Mouse (Mus musculus) left cerebral cortex, postnatal 14 days (tissue): ENCODE results near the gene Sqstm1. TPM values are rescaled to one million over a fixed set of nuclear protein-coding genes. Genes with fewer than 3 reads are reported as not detected.

ENCODE experiments used
- DNase-seq, 2 experiments: peaks; one replicate each; pipeline ENCODE4 v3.0.0; 2021 to 2022; ENCODE audit warnings: low spot score in 2 of 2, mixed read lengths in 1 of 2
- intact Hi-C: fragments of 180-260 bp; cut with DNase I; formaldehyde crosslinking; loops from one replicate; pipeline ENCODE4 v1.15.1; 2025
- microRNA-seq, 2 experiments: library from miRNA; unstranded; fragments of <30 nt; microRNA quantifications; one replicate each; pipeline ENCODE4 v1.2.0; 2022
- total RNA-seq, 2 experiments: library from RNA; stranded (reverse); gene quantifications; 2 replicates each; pipeline ENCODE4 v1.2.3; 2021

Sqstm1 gene
- total RNA-seq, 2 experiments from 2014 or later = 394 to 430 TPM

DNA sequence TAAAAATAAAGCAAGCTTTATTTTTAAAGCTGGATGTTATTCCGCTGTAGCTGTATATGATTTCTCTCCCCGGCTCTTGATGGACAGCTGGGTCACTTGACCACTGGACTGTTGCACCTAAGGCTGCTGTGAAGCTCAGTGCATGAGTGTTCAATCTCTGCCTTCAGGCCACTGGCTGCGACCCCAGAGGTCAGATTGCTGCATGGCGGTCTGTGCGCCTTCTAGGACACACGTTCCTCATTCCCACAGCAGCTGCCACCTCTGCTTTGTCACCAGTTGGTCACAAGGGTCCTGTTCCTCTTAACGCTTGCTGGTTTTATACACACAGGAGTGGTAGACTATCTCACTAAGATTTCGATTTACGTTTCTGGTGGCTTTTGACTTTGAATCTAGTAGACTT lies 56.5 kb downstream of the Sqstm1 start:
- DNase-seq = no peak
- intact Hi-C loops = no loop called here

DNA sequence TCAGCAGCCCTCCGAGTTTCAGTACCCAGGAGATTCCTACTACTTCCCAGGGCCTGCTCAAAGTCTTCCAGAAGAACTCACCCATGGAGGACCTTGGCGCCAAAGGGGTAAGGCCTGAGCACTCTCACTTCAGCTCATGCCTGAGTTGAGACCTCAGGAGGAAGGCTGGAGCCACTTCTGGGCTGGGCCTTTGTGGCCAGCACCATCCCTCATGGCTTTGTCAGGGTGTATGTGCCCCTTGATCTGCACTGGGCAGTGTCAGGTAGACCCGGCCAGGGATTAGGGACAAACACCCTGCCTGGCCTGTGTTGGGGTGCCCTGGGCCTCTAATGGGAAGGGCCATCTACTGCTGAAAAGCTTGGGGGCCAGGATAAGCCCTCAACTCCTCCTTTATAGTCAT lies 59.3 kb downstream of the Sqstm1 start:
- intact Hi-C loops = no loop called here
- DNase-seq = no peak

DNA sequence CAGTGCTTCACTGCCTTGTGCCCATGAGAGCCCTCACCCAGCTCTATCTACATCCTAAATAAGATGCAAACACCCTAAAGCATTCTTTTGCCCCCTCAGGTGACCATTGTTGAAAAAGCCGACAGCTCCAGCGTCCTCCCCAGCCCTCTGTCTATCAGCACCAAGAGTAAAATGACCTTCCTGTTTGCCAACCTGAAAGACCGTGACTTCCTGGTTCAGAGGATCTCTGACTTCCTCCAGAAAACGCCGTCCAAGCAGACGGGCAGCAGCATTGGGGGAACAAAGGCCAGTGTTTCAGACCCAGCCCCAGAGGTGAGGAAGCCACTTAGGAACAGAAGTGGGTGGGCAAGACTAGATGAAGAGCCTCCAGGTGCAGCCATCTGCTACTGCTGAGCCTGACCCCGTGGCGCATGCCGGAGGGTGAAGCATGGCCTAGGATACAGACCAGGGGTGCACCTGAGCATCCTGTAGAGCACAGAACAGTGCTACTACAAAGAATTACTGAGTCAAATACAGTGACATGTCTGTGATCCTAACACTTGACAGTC lies 61.0 kb downstream of the Sqstm1 start:
- intact Hi-C loops = no loop called here

More for the DNA sequence above, 61.0 kb downstream of the Sqstm1 start:
- no peak for DNase-seq

Small RNA genes within 50 kb of the gene (microRNA-seq; reads per million reads assigned to microRNA genes)
- gene Mir6919 = 0.67 to 1.8 reads per million in 2 experiments

Other genes with a start within 250 kb of the Sqstm1 start
- 100 to 1,000 TPM in 1 of 2 experiments, 10 to 100 TPM in 1; 95.7 to 106 TPM for gene Rnf130, start 185.5 kb downstream of the Sqstm1 start, total RNA-seq
- 100 to 1,000 TPM in 1 of 2 experiments, 10 to 100 TPM in 1; 90.3 to 103 TPM for gene Tbc1d9b, start 79.4 kb downstream of the Sqstm1 start, total RNA-seq
- 10 to 100 TPM; 15.1 to 18.1 TPM for gene Mrnip, start 36.4 kb downstream of the Sqstm1 start, total RNA-seq
- 100 to 1,000 TPM in 1 of 2 experiments, 10 to 100 TPM in 1; 97.3 to 100 TPM for gene Mgat4b, start 63 bp upstream of the Sqstm1 start, total RNA-seq
- gene Ltc4s, start 27.8 kb upstream of the Sqstm1 start, total RNA-seq = 10 to 100 TPM; 11.4 to 11.6 TPM
- 1 to 10 TPM; 8.8 to 8.9 TPM for gene Maml1, start 81.5 kb upstream of the Sqstm1 start, total RNA-seq
- gene Canx, start 114.8 kb upstream of the Sqstm1 start, total RNA-seq = 100 to 1,000 TPM; 404 to 407 TPM
- gene Cby3, start 143.6 kb upstream of the Sqstm1 start, total RNA-seq = not detected
- 100 to 1,000 TPM; 201 to 225 TPM for gene Hnrnph1, start 166.2 kb upstream of the Sqstm1 start, total RNA-seq
- gene Rufy1, start 220.3 kb upstream of the Sqstm1 start, total RNA-seq = 10 to 100 TPM; 25.5 to 25.8 TPM